Mouse (Mus musculus) lung, postnatal 0 days (tissue): Measurements from ENCODE around the gene Kcnn1.

ENCODE experiments used
- CTCF ChIP-seq: IDR thresholded peaks from 2 replicates; pipeline ENCODE4 v1.5.1; 2016; ENCODE audit warnings: antibody characterized with exemption, mild to moderate bottlenecking
- EP300 ChIP-seq: IDR thresholded peaks from 2 replicates; pipeline ENCODE4 v1.6.1; 2016; ENCODE audit warnings: antibody characterized with exemption, mild to moderate bottlenecking, control low read depth

- TF ChIP-seq CTCF (no peak), EP300 (no peak)
Measured at GRCm38 (mm10) chr8:70843214-70843773, 19.8 kb downstream of the Kcnn1 start.
